Mouse (Mus musculus): Measurements from ENCODE around the gene Arnt2.

DNA sequence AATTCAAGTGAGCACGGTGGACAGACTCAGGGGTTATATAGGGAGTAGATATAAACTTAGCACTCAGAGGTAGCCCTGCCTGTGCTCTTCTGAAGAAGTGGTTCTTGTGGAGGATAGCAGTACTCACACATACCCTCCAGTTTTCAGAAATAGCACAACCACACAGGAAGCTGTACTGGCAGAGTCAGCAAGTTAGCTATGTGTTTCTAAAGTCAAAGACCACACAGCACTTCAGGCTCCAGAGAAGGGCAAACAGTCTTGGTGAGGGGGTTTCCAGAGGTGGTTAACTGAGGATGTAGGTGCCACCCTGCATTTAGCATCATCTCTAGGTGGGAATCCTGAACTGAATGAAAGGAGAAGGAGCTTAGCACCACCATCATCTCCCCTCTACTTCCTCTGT, 23.5 kb downstream of the Arnt2 start:
- TF ChIP-seq CTCF (IDR thresholded peaks at IDR 0.05; ENCODE audit: borderline replicate concordance, insufficient read depth, low read depth, low read length): no peak
- TF ChIP-seq POLR2A (IDR thresholded peaks at IDR 0.05; ENCODE audit: borderline replicate concordance, insufficient read depth, low read length): no peak
